Mouse (Mus musculus) splenic B cell, adult 2 months (primary cell): ENCODE results near the gene Gnaq.
"Not testable (repeated sequence)": the region's sequence is repeated elsewhere in the genome, so short reads cannot be mapped to it uniquely, and the experiment has no call there.

Experiments used
- DNase-seq: peaks from one replicate; pipeline ENCODE4 v3.0.0-alpha.2; 2011; ENCODE audit warnings: low read depth, low spot score
- H3K27me3 ChIP-seq: 2 replicates; pipeline ENCODE4 v1.6.1; 2012; ENCODE audit warnings: mild to moderate bottlenecking, low read length, moderate library complexity, mixed read lengths; ENCODE audit not compliant: control insufficient read depth, poor library complexity, insufficient read depth, severe bottlenecking
- H3K36me3 ChIP-seq: 2 replicates; pipeline ENCODE4 v1.6.1; 2012; ENCODE audit warnings: mild to moderate bottlenecking, low read length, moderate library complexity, mixed read lengths; ENCODE audit not compliant: control insufficient read depth, poor library complexity, insufficient read depth, severe bottlenecking

Gnaq gene

GRCm38 (mm10) chr19:16249025-16249424, 116.4 kb downstream of the Gnaq start:
- Histone ChIP-seq H3K36me3 (no peaks in the 10 kb centered on the region), H3K27me3 (no peaks in the 10 kb centered on the region)
- DNase-seq: no peak

GRCm38 (mm10) chr19:16250921-16251320, 118.3 kb downstream of the Gnaq start:
- H3K27me3 ChIP-seq: no peaks in the 10 kb centered on the region
- no peak for DNase-seq
- H3K36me3 ChIP-seq: no peaks in the 10 kb centered on the region

DNA sequence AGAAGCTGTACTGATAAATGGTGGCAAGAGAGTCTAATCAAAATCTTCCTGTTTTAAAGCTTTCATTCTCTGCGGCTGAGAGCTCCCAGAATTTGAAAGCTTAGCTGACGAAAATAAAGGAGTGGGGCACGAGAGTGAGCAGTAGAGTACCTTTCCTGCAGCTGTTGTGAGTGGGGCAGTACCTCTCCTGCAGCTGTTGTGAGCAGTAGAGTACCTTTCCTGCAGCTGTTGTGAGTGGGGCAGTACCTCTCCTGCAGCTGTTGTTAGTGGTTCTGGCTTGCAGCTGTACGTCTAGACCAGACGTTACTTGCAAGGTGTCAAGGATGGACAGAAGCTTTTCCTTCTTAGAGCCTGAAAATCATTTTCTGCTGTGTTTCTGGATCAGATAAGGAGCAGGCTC, 119.2 kb downstream of the Gnaq start:
- peak; percentile 9 for DNase-seq
- no peaks in the 10 kb centered on the region for H3K36me3 ChIP-seq
- no peaks in the 10 kb centered on the region for H3K27me3 ChIP-seq

- peak; percentile 57 for DNase-seq
- Histone ChIP-seq H3K36me3 (no peaks in the 10 kb centered on the region), H3K27me3 (no peaks in the 10 kb centered on the region)
These were observed 120.1 kb downstream of the Gnaq start for GRCm38 (mm10) chr19:16252696-16253095.

GRCm38 (mm10) chr19:16254881-16255280, 122.2 kb downstream of the Gnaq start:
- no peak for DNase-seq
- Histone ChIP-seq H3K36me3 (no peaks in the 10 kb centered on the region), H3K27me3 (no peaks in the 10 kb centered on the region)

GRCm38 (mm10) chr19:16255294-16255693, 122.7 kb downstream of the Gnaq start:
- H3K27me3 ChIP-seq: no peaks in the 10 kb centered on the region
- no peaks in the 10 kb centered on the region for H3K36me3 ChIP-seq
- no peak for DNase-seq

- Histone ChIP-seq H3K27me3 (no peaks in the 10 kb centered on the region), H3K36me3 (no peaks in the 10 kb centered on the region; the same call in 1 of the 2 replicates)
- DNase-seq: no peak
These were observed 126.2 kb downstream of the Gnaq start for GRCm38 (mm10) chr19:16258766-16259355.

- Histone ChIP-seq H3K27me3 (no peaks in the 10 kb centered on the region), H3K36me3 (no peaks in the 10 kb centered on the region; the same call in 1 of the 2 replicates)
- no peak for DNase-seq
These were observed 127.3 kb downstream of the Gnaq start for GRCm38 (mm10) chr19:16259786-16260434.

GRCm38 (mm10) chr19:16260435-16260832, 127.8 kb downstream of the Gnaq start:
- Histone ChIP-seq H3K36me3 (no peaks in the 10 kb centered on the region; the same call in 1 of the 2 replicates), H3K27me3 (no peaks in the 10 kb centered on the region)
- DNase-seq: peak; percentile 62

DNA sequence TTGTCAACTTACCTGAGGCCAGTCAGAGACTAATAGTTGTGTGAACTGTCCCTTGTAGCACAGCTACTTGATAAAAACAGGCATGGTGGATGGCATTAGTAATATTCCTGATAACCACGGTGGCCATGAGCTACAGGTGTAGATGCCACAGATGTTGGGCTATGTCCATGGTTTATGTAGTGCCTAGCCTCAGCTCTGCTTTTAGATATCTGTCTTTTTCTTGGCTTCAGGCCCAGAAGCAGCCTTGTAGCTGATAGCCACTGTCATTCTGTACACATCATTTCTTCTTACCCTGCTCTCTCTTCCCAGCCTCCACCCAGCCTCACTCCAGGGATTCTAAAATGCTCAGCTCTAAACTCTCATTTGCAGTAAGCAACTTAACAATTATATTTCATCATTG, 128.3 kb downstream of the Gnaq start:
- Histone ChIP-seq H3K36me3 (no peaks in the 10 kb centered on the region; the same call in 1 of the 2 replicates), H3K27me3 (no peaks in the 10 kb centered on the region)
- DNase-seq: no peak

- no peaks in the 10 kb centered on the region; the same call in 1 of the 2 replicates for H3K36me3 ChIP-seq
- DNase-seq: no peak
- H3K27me3 ChIP-seq: no peaks in the 10 kb centered on the region
These were observed 129.0 kb downstream of the Gnaq start for GRCm38 (mm10) chr19:16261631-16262030.

DNA sequence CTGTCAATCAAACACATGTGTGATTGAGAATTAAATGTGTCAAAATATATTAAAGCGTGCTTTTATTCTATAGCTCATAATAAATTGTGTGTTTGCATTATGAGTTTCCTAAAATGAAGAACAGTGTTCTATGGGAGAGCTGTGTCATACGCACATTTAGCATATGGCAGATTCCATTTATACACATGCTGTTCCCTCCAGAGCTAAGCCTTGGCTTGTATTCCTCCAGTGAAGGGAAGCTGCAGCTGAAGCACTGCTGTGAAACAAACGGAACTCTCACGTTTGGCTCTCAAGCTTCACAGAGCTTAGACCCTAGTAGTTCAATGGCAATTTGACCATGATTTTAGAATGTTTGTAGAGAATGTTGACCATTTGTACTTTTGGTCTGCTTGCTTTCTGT, 129.7 kb downstream of the Gnaq start:
- no peak for DNase-seq

DNA sequence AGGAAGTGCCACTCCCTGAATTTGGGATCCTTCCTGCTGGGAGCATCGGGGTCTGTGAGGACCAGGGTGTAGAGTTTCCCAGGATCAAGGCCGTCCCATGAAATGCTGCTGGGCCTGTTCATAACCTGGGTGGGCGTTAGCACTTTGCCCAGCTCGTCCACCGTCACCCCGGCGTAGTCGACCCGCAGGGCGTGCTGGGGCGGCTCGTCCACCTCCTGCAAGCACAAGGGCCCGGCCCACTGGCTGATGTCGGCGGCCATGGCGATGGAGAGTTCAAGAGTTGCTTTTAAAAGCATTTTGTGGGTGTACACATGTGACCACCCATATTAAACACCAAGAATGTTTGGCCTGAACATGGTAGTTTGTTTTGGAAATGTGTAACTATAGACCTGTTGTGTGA, 134.7 kb downstream of the Gnaq start:
- not testable (repeated sequence) for DNase-seq, H3K27me3 ChIP-seq, H3K36me3 ChIP-seq

More for the DNA sequence above, 129.7 kb downstream of the Gnaq start:
- H3K36me3 ChIP-seq: no peaks in the 10 kb centered on the region; the same call in 1 of the 2 replicates
- no peaks in the 10 kb centered on the region for H3K27me3 ChIP-seq

DNA sequence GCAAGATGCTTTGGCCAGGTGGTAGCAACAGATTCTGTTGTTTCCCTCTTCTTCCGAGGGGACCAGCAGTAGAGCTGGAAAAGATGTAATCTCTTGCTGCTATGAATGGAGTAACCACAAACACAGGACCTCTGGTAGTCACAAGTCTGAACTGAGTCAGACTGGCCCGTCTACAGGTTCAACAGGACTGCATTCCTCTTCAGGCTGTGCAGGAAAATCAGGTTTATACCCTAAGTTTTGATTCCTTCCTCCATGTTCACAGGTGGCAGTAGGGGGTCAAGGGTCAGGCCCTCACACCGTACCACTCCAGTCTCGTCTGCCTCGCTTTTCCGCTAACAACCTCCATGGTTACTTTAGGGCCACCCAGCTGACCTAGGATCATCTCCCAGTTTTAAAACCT, 137.6 kb downstream of the Gnaq start:
- Histone ChIP-seq H3K27me3 (no peaks in the 10 kb centered on the region), H3K36me3 (no peaks in the 10 kb centered on the region)
- DNase-seq: no peak

- Histone ChIP-seq H3K36me3 (no peaks in the 10 kb centered on the region), H3K27me3 (no peaks in the 10 kb centered on the region)
- no peak for DNase-seq
These were observed 138.4 kb downstream of the Gnaq start for GRCm38 (mm10) chr19:16271002-16271401.
